Mouse (Mus musculus) inflammation-experienced regulatory T-cells, adult 6 months (primary cell): ENCODE measurements around the gene Bicdl1. TPM values are rescaled to one million over a fixed set of nuclear protein-coding genes. Genes with fewer than 3 reads are reported as not detected.
"Not testable (repeated sequence)": the region's sequence is repeated elsewhere in the genome, so short reads cannot be mapped to it uniquely, and the experiment has no call there.

Source experiments
- ATAC-seq: one replicate; pipeline ENCODE4 v1.8.0; 2017
- polyA plus RNA-seq, 3 experiments: library from polyadenylated mRNA; unstranded; fragments of 100-300 nt; shearing (Covaris generic); gene quantifications; one replicate each; pipeline ENCODE4 v1.2.1; 2017

Gene Bicdl1
- 10 to 100 TPM in 2 of 3 experiments, 1 to 10 TPM in 1; 6.2 to 24.7 (median 20.6) TPM for polyA plus RNA-seq

DNA sequence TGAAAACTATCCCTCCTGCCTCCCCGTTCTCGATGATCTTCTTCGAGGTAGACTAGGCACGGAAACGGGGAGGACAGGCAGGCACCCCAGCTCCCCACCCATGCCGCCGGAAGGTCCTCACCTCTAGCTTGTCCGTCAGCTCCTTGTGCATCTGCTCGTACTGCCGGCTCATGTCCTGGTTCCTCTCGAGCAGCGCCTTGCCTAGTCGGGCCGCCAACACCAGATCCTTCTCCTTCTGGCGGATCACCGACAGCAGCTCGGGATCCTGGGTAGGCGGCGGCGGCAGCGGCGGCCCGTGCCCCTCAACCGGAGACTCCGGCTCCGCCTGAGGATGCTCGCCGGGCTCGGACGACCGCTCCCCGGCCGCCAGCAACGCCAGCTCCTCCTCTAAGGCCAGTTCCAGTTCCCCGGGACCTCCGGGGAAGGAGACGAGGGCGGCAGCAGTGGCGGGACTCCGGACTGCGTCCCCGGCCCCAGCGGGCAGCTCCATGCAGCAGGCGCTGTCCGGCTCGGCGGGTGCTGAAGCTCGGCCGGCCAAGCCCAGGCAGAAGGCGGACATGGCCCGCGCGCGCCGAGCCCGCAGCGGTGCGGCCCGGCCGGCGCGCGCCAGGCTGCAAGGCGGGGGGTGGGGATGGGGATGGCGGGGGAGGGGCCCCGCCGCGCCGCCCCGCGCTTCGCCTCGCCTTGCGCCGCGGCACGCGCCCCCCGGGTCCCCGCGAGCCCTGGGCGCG, at the start of gene Bicdl1:
Bicdl1 (minus strand) TSS at position 621 of the 731 bp plus-strand sequence.
- peak; percentile 3 for ATAC-seq

DNA sequence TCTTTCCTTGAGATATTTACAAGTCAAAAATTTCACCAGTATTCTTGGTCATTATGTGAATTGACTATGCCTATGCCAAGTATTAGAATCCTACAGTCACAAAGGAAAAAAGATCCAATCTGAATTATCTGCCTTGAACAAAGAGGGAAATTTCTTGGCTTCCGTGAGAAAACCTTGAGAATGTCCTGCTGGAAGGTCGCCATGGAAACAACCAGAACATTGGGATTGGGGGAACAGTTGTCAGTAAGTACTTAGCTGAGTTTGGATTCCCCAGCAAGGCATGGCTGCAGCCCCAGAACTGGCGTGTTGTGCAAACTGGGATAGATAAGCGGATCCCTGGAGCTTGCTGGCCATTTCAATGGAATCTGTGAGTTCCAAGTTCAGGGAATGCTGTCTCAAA, 45.5 kb upstream of the Bicdl1 start:
- ATAC-seq, result no peak

DNA sequence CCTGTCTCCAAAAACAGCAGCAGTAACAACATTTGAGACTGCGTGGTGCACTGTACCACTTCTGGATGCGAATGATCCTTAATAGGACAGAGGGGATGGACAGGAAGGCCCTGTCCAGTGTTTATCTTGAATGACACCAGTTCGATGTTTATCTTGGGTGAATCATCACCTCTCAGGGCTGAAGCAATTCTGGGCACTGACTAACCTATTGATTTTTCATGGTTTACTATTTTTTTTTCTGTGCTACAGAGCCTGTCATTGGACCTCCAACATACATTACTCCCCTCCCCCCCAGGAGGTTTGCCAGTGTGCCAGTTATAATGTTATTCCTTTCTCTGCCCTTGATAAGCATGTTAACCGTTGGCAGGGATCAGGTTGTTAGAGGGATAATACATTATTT, 43.9 kb upstream of the Bicdl1 start:
- ATAC-seq, result no peak

DNA sequence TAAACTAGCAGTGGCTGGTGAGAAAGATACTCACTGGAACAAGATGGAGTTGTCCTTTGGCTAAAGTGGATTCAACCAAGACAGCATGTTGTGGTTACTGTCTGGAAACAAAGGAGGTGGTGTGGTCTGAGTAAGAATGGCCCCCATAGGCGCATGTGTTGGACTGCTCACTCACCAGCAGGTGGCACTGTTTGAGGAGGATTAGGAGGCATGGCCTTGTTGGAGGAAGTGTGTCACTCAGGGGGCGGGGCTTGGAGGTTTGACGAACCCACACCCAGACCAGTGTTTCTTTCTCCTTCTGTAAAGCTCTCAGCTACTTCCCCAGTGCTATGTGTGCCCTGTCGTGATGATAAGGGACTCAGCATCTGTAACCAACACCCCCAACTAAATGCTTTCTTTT, 38.6 kb upstream of the Bicdl1 start:
- no peak for ATAC-seq

DNA sequence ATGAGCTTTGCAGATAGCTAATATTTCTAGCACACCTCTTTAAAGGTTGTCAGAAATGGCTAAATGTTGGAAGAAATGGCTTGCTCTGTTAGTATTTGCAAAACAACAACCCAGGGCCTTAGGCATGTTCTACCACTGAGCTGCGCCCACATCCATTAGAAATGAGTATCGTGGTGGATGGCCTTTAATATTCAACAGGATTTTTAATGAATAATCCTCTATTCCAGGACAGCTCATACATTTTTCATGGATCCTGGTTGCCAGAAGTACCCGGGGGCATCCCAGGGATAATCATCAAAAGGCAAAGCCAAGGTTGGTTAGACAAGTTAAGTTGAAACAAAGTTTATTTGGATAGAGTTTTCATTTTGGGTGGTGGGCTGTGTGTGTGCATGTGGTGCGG, 37.7 kb upstream of the Bicdl1 start:
- no peak for ATAC-seq

DNA sequence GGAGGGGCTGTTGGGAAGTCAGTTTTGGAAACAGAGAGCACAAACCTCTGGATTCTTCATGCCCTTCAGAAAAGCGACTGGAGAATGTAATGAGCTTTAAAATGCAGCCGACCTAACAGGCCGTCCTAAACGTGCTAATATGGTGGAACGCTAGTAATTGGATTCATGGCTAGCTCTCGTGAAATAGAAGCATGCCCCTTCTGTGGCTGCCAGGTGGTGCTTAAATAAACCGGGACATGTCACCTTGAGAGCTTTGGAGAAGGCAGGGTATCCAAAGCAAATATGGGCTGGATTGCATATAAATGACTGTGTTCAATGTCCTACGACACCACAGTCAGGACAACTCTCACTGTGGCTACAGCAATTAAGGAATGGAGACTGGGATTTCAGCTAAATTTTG, 35.4 kb upstream of the Bicdl1 start:
- no peak for ATAC-seq

DNA sequence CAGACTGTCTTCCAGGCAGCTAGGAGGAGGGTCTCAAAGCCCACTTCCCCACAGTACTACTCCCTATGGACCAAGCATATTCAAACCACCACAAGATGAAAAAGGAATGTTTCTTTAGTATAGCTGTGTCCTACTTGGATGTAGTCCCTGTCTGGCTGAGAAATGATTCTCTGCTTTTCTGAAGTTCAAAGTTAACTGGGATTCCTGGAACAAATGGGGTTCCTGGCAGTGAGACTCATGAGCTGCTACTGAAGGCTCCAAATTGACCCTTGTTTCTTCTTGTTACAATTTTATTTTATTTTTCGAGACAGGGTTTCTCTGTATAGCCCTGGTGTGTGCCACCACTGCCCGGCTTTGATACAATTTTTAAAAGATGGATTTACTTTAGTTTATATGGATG, 32.6 kb upstream of the Bicdl1 start:
- ATAC-seq, result no peak

DNA sequence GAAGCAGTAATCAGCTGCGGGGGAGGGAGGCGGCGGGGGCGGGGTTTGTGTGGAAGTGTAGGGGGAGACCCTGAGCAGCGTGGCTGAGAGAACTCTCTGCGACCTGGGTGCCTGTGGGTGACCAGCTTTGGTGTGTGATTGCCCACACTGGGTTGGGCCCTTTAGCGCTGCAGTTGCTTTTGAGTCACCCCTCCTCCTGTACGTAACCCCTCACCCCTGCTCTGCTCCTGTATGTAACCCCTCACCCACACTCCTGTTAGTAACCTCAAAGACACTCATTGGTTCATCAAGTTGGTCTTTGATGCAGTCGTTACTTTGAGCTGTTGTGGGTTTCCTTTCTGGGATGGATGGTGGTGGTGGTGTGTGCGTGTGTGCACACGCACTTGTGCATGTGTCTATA, 29.5 kb upstream of the Bicdl1 start:
- ATAC-seq, result no peak

DNA sequence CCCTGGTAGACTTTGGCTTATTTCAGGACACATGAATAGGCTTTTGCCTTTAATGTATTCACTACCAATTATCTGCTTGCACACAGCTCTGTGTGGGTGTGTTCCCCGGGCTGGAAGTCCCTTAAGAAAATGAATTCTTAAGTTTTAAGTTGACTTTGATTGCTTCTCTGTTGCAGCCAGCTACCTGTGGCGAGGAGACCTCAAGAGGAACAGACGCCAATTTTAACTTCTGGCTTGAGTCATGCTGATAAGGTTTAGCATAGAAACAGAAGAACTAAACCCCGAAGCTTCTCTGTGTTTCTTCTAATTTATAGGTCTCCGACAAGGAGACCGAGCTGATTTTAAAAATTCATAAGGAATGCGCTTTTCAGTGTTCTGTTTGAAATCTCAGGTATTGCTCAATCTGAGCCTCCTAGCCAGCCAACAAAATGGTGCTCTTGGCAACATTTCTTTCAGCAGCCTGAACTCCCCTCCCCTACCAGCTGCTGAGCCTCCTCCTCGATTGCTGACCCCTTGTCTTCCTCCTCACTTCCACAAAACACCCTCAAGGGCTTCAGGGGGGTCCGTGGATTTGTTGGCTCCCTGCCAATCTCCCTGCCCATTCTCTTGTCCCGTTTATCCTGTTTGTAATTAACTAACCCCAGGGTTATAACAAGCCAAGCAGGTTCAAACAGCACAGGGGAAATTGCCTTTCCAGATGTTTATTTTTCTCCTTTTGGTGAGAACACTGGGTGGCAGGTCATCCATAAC, 27.2 kb upstream of the Bicdl1 start:
- no peak for ATAC-seq

DNA sequence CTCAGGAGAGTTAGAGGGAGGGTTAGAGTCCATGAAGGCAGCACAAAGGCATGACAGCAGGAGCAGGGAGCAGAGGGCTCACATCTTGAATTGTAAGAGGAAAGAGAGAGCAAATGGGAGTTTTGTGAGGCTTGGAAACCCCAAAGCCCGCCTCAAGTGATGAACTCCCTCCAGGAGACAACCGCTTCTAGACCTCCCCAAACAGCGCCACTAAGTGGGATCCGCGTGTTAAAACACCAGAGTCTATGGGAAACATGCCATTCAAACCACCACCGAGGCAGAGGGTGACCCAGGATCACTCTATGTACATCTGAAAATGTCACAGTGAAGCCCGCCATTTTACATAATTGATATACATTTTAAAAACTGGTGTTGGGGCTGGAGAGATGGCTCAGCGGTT, 26.1 kb upstream of the Bicdl1 start:
- ATAC-seq, result no peak

DNA sequence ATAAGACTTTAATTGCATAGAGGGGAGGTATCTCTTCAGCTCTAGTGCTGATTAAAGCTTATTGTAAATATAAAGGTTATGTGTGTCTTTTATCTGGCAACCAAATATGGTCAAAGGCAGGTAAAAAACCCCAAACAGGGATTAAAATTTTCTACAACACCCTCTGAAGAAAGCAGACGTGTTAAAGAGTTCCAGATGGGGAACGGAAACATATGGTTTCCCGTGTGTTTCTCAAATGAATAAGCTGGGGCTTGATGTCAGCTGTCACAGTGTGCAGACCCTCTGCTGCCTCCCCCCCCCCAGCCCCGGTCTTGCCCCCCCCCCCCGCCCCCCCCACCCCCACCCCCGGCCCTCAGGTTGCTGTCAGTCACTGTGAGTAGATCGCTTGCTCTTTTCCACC, 24.1 kb upstream of the Bicdl1 start:
- no peak for ATAC-seq

DNA sequence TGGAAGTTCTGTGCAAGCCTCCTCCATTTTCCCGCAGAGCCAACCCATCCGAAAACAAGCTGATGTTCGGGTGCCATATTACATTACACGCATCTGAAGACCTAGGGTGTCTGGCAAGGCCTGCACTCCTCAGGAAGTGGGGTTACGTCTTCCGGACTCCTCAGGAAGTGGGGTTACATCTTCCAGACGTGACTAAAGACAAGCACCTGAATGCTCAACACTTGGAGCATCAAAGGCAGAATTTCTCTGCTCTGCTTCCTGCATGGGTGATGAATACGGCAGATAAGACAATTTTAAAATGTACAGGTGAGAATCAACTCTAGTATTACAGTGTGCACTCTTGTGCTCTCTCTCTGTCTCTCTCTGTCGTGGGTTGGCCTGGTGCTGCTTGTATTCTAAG, 23.4 kb upstream of the Bicdl1 start:
- ATAC-seq, result peak; percentile 98

DNA sequence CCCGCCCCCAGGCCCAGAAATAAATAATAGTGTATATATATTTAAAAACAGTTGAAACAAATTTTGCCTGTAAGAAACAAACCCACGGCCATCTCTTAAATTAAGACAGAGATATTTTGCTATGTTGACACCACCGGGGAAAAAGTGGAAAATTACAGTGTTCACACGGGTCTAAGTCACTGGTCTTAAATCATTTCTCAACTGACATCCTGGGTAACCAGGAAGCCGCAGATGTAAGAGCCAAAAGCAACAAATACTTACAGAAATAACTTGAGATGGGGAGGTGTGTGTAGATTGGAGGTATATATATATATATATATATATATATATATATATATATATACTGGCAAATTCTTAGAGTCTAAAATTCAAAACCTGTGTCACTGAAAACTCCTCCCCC, 21.5 kb upstream of the Bicdl1 start:
- ATAC-seq, result no peak

DNA sequence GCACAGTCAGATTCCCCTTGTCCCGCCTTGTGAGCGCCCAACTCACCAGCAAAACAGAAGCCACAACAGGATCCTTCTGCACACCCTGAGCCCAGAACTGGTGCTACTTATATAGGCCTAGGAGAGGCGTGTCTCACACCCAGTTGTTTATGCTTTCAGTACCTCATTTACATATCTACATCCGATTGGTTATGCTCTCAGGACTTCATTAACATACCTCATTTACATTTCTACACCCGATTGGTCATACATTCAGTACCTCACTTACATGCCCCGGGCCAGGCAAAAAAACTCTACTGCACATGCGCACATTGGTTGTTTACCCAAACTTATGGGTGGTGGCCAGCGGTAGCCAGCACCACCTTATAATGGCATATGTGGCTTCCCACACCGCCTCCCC, 20.5 kb upstream of the Bicdl1 start:
- ATAC-seq, result not testable (repeated sequence)

DNA sequence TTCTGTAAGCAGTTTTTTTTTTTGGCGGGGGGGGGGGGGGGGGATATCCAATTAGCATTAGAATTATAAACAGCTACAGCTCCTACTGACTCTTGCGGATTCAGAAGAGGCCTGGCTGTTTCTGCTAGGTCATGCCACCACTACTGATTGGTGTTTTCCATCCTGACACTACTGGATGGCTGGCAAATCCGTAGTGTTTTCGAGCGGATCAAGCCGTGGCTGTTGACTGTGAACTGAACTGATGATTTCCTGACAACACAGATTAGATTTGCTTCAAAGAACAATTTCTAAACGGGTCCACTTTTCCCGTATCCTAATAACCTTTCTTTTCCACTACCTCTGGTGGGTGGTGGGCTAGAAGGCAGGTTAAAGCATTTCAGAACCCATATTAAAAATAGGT, 16.9 kb upstream of the Bicdl1 start:
- ATAC-seq, result no peak

DNA sequence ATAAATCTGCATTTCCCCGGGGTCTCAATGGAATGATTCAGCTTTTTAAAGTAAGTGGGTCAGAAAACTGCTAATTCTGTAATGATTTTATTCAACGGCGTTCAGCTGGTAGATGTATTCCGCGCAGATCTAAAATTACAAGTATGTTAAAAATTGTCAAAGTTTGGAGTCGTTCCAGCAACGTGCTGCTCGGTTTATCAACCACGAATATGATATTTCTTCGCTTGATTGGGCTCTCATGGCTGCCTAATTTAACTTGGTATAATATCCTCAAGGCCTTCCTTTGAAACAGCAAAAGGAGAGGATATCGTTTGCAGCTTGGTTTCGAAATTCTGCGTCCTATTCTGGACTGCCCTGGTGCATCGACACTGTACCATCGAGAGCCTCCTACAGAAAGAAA, 13.9 kb upstream of the Bicdl1 start:
- ATAC-seq, result no peak

DNA sequence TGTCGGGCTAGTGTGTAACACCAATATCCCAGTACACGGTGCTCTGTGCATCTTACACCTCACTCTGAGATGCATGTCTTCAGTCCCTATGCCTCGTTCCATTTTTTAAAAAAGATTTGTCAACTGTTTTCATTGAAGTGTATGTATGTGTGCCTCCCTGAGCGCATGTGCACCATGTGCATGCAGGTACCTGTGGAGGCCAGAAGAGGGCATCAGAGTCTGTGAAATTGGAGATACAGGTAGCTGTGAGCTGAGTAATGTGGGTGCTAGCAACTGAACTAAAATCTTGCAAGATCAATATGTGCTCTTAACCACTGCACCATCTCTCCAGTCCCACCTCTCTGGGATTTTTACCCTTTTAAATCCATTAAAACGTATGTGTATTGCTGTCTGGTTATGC, 6.6 kb upstream of the Bicdl1 start:
- ATAC-seq, result no peak

DNA sequence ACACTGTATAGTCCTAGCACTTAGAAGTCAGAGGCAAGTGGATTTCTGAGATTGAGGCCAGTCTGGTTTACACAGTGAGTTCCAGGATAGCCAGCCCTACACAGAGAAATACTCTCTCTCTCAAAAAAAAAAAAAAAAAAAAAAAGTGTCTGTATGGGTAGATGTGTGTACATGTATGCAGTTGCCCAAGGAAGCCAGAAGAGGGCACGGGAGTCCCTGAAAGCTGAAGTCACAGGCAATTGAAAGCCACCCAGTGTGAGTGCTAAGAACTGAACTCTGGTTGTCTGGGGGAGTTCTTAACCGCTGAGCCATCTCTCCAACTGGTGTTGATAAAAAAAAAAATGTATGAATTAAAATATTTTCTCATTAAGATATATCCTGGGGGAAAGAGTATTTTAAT, 3.1 kb upstream of the Bicdl1 start:
- no peak for ATAC-seq

DNA sequence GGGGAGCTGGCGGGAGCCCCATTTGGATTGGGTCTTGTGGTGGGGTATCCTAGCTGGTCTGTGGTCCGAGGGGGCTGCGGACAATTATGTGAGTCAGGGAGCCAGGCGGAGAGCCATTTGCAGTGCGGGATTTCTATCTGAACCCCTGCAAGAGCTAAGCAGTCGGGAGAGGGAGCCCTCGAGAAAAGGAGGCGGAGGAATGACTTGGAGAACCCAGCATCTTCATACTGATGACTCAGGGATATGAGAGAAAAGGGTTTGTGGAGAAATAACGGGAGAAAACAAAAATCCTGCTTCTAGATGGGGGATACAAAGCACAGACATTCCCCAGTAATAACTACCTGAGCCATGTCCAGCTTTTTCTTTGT, 1.4 kb upstream of the Bicdl1 start:
- peak; percentile 41 for ATAC-seq

DNA sequence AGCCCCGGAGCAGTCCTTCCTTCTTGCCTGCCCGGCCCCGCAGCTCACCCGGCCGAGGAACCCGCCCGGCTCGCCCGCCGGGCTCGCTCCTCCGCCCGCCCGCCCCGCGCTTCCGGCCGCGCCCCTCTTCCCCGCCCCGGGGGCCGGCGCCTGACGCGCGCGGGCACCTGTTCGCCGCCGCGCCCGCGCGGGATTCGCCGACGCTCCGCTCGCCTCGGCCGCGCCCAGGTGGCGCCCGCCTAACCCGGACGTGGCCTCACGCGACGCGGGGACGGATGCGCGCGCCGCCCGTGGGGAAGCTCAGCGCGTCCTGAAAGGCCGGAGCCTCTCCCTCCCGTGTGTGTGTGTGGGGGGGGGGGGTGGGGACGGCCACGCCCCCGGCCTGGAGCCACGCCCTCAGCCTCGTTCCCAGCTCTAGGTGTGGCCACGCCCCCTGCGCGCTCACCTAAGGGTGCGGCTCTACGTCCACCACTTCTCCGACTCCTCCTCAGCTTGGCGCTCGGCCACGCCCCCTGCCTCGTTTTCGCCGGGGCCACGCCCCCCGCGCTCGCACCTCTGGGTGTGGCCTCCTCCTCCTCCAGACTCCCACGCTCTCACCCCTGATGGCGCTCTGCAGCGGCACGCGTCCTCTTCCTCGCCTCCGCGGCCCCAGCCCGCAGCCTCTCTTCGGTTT, 891 bp upstream of the Bicdl1 start:
- peak; percentile 92 for ATAC-seq

DNA sequence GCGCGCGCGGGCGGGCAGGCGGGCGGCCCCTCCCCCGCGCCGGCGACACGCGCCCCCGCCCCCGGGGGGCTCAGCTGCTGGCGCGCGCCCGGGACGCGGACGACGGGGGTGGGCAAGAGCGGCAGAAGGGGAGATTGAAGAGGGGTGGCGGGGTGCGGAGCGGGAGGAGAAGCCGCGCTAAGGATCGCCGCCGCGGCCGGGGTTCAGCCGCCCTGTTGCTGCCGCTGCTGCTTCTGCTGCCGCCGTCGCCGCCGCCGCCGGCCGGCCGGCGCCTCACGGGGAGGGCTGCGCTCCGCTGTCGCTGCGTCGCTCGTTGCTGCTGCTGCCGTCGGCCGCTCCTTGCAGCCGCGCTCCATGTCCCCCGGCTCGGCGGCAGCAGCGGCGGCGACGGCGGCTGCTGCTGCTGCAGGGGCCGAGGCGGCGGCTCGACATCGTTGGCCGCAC, 333 bp upstream of the Bicdl1 start:
- ATAC-seq, result no peak

DNA sequence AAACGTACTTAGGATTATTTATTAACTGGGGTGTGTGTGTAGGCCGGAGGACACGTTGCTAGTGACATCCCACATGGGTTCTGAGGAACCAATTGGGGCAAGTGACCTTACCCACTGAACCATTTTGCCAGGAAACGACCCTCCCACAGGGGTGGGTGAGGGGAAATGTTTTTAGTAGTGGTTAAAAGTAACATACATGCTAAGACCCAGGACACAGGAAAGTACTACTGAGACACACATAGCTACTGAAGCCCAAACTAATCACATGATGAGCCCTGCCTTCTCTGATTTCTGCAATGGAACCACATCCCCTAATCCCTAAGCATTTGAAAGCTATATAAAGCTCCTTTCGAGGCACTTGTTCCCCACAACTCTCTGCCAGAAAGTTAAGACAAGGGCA, 1.1 kb downstream of the Bicdl1 start:
- ATAC-seq, result no peak

DNA sequence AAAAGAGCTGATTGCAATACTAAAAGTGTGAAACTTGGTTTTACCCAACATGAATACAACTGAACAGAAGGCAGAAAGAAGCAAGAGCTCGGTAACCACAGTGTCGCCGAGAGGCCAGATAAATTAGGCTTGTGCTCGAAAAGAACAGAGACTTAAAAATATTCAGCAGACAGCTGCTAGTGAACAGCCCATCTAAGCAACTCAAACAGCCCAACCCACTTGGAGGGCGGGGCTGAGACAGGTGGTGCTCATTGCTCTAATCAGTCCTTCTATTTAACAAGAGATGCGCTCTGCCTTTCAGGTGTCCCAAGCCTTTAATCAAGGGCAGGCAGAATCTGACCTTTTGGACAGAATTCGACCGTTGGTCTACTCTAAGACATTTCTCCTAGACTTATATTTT, 4.8 kb downstream of the Bicdl1 start:
- no peak for ATAC-seq

DNA sequence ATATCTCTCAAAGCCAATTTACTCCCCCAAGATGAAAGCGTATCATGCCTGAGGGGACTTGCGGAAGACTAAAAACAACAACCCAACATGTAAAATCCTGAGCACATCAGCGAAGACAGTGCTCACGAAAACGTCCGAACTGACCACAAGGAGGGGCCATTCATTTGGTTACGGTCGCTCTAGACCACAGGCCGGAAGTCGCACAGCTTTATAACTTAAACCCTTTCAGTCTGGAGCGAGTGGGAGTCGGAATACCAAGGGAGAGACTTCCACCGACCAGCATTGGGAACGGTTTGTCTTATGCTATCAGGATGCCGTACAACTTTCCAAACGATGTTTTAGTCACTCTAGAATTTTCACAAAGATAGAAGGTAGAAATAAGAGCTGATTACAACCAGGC, 5.4 kb downstream of the Bicdl1 start:
- no peak for ATAC-seq
